Mouse (Mus musculus) natural killer cell, adult 2 months (primary cell): ENCODE results near the gene Klhdc8a.
"Not testable (repeated sequence)": the region's sequence is repeated elsewhere in the genome, so short reads cannot be mapped to it uniquely, and the experiment has no call there.

Source experiments
- DNase-seq, 2 experiments: peaks; one replicate each; pipeline ENCODE4 v3.0.0; 2022; ENCODE audit warnings: low spot score in 2 of 2

Gene Klhdc8a

DNA sequence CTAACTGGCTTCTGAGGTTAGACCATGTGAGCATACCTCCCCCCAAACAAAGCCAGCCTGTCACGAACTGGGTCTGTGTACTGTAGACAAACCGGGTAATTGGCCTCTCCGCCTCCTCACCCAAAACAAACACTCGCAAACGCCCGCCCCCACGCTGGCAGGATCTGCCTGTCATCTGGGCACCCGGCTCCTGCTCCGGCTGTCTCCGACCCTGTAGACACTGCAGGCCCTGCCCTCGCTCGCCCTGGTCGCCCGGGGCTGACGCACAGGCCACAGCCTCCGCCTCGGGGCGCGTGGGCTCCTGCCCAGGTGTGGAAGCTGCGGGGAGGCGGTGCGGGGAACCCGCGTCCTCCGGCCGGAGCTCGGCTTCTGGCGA is at the start of gene Klhdc8a:
Klhdc8a (plus strand) TSS at position 202 of the 376 bp plus-strand sequence.
- DNase-seq = peak in 1 of 2 experiments; percentile 31

DNA sequence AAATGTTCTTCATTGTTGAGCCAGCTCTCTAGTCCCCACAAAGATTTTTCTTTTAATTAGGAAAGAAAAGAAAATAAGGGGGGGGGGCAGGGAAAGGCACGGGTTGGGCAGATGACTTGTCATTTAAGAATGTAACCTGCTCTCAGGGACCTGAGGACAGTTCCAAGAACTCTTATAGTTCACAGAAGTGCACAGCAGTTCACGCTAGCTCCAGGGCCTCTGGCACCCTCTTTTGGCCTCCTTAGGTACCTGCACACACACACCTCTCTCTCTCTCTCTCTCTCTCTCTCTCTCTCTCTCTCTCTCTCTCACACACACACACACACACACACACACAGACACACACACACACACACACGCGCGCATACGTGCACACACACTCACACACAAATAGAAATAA is 44.0 kb upstream of the Klhdc8a start:
- no peak for DNase-seq

DNA sequence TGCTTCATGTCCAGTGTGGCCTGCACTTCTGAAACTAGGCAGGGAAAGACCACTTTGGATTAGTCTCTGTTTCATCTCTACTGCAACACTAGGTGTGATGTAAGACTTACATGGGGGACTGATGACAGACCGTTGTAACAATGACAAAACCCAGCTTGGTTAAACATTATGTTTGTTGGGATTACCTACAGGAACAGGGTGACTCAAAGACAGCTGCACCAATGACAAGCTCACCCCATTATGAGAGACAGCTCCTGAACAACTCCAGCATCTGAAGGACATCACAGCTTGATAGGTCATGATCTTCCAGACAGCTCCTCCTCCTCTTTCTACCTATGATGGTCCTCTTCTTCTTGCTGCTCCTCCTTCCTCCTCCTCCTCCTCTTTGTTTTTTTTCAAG is 38.1 kb upstream of the Klhdc8a start:
- DNase-seq = no peak

DNA sequence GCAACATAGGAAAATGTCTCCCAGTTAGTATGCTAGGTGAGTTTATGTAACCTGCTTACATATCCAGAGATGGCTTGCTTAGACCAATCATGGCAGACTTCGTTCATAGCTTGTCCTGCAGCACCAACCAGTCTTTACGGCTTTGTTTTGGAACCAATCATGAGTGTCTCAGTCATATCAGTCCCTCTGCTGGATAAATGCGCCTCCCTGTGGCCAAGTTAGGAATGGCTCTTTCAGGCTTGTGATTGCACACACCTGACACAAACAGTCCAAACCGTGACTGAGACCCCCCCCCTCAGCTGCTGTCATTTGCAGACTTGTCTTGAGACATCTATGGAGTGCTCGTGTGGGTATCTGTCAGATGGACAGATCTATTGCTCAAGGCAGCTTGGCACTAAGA is 37.4 kb upstream of the Klhdc8a start:
- DNase-seq = peak in 1 of 2 experiments; percentile 18

DNA sequence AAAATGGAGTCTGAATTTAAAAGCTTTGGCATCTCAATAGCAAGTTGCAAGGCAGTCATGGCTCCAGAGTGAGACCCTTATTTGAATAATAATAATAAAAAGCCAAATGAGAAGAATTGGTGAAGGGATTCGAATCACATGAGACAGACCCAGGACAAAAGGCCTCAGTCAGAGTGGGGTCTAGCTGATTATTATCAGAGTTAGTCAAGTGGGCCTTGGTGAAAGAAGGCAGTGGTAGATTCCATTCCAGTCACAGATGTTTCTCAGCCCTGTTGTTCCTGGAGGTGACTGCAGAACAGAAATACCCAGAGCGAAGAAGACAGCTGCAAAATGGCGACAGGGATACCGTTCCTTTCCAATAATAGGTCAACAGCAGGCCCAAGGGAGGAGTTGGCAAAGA is 34.8 kb upstream of the Klhdc8a start:
- no peak for DNase-seq

DNA sequence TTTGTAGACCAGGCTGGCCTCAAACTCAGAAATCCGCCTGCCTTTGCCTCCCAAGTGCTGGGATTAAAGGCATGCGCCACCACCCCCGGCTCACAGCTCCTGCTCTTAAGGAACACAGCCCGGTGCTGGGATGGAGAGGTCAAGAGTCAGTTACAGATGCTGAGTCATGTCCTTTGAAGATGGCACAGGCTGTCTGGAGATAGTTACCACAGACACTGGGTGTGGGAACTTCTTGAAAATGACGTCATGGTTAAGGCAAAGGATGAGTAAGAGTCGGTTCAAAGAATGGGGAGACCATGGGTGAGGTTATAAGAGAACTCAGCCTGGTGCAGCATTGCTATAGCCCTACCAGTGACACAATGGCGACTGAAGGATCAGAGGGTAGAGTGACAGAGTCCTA is 33.8 kb upstream of the Klhdc8a start:
- no peak for DNase-seq

DNA sequence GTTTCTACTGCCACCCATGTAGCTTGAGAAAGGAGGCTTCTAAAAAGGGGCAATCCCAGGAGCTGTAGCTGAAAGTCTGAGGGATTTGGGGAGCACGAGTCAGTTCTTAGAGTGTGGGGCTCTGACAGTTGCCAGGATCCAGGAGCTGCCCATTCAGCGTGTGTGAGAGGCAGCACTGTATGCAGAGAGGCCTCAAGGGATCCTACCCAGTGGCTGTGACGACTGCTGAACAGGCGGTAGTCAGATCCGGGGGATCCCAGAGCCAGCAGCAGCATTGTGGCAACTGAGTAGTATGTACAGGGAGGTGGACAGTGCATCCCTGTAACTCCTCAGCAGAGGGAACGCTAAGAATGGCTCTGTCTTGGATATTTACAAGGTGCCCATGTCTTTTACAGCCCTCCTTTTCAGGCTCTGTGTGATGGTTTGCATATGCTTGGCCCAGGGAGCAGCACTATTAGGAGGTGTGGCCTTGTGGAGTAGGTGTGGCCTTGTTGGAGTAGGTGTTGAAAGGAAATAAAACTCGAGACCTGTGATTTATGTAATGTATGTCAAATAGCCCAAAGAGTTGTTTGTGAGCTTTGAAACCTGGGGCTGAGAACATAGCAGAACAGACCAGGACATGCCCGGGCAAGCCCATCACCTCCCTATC is 33.1 kb upstream of the Klhdc8a start:
- no peak for DNase-seq

DNA sequence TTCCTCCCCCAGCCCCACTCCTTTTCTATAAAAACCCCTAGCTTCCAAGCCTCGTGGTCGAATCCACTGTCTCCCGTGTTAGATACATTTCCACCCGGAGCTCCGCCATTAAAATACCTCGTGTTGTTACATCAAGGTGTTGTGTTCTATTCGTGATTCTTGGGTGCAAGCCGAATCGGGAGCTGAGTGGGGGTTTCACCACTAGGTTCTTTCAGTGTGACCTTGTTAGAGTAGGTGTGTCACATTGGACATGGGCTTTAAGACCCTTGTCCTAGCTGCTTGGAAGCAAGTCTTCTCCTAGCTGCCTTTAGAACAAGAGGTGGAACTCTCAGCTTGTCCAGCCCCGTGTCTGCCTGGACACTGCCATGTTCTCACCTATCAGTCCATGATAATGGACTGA is 32.5 kb upstream of the Klhdc8a start:
- DNase-seq = no peak

DNA sequence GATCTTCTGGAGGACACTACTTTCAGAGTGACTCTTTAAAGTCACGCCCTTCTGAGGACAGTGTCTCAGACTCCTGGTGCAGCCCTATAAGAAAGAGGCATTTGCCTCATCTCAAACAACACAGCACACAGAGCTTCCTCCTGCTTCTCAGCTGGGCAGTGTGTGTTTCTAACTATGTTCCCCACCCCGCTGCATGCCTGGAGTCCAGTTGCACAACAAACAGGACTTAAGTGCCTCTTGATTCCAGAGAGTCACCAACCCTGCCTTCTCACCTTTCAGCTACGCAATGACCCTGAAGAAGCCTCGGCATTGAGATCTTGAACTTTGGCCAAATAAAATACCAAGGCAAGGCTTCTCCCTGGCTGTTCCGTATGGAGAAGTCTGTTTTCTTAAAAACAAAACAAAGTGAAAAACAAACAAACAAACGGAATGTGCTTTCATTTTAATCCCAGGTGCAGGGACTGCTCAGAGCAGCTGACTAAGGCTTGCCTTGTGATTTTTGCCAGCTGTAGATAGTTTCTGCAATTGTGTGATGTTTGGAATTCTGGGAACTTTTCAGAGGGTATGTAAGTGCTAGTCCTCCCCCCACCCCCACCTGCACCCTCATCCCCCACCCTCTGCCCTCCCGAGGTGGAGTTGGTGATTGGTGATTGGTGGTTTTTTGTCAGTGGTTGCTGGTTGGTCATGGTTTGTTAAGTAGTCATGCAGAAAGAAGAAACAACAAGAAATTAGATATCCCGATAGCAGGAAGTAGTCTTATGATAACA is 31.5 kb upstream of the Klhdc8a start:
- DNase-seq = no peak

DNA sequence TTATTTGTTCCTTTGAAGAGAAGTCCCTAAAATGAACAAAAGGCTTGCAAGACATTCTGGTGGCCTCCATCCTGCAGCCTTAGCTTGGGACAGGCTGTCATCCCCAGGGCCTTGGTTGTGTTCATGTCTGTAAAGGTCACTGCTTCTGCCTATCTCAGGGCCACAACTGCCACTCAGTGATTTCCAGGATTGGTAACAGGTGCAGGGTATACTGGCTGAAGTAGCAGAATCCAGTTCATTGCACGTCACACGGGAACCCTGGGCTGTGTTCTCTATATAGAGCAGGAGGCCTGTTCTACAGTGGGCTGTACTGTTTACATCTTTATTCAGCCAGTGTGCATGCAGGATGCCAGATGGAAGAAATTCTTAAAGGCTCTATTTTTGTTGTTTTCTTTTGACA is 30.5 kb upstream of the Klhdc8a start:
- no peak for DNase-seq

DNA sequence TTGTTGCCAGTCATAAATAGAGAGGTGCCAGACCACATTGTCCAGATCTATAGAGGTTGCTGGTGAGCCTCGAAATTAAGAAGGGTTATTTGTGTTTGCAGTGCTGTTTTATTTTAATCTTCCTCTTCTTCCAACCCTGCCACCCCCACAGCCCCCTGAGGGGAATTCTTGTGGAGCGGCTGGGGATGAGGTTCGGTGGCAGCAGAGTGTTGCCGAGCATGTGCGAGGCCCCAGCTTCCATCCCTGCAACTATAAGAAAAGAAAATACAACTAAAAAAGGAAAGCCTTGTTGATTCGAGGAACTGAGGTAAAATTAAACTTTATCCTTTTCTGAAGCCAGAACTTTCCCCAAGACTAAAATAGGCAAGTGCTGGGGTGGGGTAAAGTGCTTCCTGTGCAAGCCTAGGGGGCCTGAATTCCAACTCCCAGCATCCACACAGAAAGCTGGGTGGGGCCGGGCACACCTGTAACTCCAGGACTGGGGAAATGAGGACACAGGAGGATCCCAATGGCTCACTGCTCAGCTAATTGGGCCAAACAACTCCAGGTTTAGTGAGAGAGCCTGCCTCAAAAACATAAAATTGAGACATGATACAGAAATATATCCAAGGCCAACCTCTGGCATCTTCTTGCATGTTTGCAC is 29.9 kb upstream of the Klhdc8a start:
- DNase-seq = no peak

DNA sequence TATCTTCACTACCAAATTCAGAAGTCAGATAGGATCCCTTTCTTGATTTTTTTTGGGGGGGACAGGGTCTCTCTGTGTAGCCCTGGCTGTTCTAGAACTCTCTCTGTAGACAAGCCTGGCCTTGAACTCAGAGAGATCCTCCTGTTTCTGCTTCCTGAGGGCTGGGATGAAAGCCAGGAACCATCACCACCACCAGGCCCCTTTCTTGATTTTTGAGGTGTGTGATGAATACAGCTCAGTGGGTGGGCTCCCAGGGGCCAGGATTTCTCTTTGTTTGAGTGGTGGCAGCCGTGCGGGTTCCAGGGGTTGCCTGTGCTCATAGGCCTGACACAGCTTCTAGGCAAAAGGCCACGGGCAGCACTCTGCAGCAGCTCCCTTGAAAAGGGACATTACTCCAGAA is 27.2 kb upstream of the Klhdc8a start:
- no peak for DNase-seq

DNA sequence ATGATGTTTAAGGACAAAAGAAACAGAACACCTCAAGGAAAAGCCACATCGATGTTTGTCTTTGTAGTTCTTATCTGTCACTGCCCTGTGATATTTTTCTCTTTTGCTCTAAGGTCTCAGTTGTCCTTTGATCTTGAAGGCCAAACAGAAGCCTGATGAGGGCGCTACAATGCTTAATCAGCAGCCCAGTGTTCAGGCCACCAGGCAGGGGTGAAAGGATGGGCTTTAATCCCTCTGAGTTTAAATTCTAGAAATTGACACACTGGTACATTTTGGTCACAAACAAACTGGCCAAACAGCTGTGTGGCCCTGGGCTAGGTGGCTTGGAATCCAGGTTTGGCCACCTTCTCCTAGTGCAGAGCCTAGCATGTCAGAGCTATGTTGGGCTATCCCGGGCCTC is 21.7 kb upstream of the Klhdc8a start:
- no peak for DNase-seq

DNA sequence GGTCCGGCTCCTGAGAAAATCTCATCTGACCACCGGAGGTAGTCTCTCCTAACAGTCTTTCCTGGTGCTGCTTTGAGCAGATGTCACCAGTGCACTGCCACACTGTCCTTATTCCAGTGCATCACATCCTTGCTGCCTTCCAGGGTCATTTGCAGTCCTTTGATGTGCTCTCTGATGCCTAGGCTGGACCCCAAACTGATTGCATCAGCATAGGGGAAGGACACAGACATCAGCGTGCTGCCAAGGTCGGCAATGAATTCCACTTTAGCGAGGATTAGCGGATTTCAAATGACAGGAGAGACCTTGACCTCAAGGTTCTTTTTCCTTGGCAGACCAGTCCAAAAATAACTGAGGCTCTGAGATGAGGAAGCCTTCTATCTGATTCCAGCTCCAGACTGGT is 21.3 kb upstream of the Klhdc8a start:
- no peak for DNase-seq

DNA sequence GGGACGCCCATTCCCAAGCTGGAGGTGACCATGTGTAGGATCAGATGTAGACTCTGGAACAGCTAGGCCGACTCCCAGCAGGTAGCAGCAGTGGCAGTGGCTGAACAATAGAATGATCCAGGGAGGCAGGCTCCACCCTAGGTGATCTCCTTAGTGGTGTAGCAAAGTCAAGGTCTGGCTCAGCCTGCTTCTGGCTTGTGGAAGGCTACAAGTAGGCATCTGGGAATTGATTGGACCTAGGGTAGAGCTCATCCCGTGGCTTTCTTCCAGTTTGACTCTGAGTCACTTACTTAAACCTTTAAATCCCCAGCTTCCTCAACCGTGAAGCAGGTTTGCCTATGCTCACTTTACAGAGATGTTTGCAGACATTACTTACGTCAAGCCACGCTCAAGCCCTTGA is 17.8 kb upstream of the Klhdc8a start:
- DNase-seq = not testable (repeated sequence)

DNA sequence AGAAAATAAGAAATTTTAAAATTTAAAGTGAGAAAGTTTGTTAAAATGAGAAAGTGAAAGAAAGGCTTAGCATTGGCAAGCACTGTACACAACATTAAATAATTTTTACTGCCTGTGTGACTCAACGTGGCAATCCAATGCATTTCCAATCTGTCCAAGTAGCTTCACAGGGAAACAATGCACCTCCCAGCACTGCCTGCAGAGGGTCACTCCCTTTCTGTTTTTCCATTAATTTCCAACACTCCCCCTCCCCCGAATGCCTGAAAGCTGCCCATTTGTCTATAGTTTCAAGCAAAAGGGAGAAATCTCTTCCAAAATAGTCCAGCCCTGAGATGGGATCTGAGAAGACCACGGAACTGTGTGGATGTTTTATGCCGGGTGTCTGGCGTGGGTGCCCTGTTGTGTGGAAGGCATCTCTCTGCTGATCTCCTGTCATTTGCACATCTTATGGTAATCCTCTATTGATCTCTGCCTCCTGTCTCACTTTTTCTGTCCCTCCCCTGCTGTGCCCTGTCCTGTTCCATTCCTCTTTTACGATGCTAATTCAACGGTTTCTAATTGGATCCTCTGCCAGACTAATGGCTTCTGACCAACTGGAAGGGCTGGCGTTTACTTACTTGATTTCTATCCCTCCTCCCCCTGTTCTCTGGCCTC is 16.8 kb upstream of the Klhdc8a start:
- DNase-seq = no peak

DNA sequence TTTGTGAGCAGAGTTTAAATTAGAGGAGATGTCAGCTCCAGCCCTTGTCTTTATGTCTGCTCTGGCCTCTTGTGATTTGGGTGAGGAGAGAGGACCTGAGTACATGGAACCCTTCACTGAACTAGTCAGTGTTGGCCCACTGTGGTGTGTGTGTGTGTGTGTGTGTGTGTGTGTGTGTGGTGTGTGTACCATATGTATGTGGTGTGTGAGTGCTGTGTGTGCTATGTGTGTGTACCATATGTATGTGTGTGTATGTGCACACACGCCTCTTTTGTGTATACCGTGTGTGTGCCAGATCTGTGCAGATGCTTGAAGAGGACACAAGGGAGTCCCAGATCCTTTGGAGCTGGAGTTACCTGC is 16.3 kb upstream of the Klhdc8a start:
- no peak for DNase-seq

DNA sequence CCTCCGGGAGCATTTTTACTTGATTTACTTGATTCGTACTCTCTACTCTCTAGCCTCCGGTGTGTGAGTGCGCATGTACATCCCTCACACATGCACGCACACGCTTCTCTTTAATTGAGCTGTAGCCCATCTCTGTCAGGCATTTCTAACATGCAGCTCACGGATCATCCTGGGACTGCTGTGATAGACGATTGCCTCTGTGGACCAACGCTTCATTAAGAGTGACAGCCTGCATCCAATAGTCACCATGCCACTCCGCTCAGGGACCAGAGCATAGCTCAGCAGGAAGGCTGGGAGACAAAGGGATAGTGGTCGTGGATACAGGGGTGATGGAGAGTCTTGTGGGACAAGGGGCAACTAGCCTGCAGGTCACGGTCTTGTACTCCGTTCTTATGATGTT is 15.4 kb upstream of the Klhdc8a start:
- DNase-seq = no peak

DNA sequence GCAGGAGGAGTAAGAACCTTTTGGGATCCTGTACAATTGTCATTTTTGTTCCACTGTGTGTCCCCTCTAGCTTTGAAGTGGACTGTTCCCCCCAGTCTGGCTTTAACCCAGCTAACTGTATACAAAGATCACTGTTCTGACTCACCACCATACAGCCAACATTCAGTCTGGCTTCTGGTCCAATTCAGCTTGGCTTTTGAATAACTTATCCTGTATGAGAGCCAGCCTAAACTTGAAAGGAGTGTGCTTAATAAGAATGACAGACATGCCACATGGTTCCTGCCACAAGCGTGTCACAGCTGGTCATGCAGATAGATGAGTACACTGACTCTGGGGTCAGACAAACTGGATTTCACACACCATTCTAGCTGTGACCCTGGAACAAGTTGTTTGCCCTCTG is 11.7 kb upstream of the Klhdc8a start:
- DNase-seq = no peak

DNA sequence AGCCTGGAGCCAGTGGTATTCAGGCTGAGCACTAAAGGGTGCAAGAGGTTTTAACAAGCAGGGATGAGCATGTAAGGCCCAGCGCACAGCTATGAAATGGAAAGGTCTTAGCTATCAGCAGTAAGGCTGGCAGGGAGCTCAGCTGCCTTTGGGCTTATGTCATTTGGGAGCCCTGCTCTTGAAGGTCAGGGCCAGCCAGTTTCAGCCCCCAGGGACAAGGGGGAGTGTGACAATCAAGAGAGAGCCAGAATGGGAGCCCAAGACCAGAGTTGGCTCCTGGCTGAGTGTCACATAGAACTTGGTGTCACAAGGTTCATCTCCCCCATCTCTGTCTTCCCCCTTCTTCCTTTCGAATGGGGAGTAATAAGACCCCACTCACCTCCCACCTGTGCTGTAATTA is 11.0 kb upstream of the Klhdc8a start:
- DNase-seq = no peak

DNA sequence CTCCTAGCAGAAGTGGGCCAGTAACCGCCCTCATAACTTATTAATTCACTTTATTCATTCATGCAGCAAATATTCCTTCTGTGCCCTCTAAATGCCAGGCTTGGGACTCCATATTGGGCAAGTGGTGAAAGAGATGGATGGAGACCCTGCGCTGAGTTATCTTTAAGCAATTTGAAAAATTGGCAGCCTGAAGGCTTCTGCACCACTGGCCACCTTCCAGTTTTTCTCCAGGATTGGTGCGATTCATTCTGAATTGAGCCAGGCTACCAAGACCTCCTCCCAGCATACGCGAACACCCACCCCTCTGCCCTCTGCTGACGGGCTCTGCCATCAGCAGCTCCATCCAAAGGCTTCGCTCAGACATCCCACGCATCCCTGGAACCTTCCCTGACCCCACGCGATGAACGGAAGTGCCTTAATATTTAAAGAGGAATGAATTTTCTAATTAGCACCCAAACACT is 10.4 kb upstream of the Klhdc8a start:
- no peak for DNase-seq

DNA sequence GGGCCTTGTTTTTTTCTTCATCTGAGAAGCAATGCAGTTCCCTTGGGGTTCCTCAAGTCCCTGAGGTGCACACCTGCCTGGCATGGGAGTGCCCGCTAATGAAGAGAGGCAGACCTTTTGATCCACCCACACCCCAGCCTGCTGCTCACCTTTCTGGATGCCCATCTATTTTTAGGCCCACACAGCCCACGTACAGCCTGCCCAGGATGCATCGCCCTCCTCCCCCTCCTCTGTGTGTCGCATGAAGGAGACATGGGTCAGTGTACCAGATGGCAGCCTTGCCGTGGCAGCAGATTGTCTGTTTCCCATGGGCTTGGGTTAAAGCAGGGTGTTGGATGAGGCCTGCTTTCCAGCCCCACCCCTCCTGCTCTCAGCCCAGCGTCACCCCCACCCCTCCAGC is 8.5 kb upstream of the Klhdc8a start:
- DNase-seq = peak in 1 of 2 experiments; percentile 36
